Mouse (Mus musculus) layer of hippocampus, postnatal 36 days (tissue): Measurements from ENCODE around the gene Dbil5. TPM values are rescaled to one million over a fixed set of nuclear protein-coding genes. Genes with fewer than 3 reads are reported as not detected.

Experiments
- DNase-seq, 2 experiments: peaks; one replicate each; pipeline ENCODE4 v3.0.0; 2022
- total RNA-seq, 2 experiments: library from RNA; stranded (reverse); gene quantifications; 2 replicates each; pipeline ENCODE4 v1.2.3; 2021

Dbil5 gene
- total RNA-seq, 2 experiments from 2014 or later: 0.65 to 1.2 TPM

DNA sequence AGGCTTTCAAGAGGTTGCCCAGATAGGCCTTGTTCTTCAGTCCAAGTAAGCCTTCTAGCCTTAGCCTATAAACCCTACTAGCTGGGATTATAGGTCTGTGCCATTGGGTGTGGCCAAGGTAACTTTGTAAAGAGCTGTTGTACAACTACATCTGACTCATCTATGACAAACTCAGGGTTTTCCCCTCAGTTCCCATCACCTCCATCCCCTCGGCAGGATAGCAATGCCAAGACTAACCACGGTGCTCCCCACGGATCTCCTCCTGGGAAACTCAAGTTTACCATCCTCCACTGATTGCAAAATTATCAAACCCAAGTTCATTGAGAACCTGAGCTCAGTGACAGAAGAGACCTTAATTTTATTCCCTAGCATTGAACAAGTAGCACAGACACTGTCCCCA, 18.7 kb downstream of the Dbil5 start:
- no peak for DNase-seq

DNA sequence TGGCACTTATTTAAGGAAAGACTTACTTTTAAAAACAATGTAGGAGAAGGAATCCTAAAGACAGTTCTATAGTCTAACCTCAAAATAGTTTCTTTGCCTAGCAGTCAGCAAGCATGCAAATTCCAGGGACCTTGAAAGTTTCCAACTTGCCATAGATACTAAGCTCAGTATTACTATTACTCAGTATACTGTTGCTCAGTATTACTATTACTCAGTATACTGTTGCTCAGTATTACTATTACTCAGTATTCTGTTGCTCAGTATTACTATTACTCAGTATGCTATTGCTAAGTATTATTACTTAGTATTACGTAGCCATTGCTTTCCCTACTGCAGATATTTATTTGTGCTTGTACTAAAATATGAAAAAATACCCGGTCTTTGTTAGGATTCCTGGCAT, 22.3 kb downstream of the Dbil5 start:
- no peak for DNase-seq

DNA sequence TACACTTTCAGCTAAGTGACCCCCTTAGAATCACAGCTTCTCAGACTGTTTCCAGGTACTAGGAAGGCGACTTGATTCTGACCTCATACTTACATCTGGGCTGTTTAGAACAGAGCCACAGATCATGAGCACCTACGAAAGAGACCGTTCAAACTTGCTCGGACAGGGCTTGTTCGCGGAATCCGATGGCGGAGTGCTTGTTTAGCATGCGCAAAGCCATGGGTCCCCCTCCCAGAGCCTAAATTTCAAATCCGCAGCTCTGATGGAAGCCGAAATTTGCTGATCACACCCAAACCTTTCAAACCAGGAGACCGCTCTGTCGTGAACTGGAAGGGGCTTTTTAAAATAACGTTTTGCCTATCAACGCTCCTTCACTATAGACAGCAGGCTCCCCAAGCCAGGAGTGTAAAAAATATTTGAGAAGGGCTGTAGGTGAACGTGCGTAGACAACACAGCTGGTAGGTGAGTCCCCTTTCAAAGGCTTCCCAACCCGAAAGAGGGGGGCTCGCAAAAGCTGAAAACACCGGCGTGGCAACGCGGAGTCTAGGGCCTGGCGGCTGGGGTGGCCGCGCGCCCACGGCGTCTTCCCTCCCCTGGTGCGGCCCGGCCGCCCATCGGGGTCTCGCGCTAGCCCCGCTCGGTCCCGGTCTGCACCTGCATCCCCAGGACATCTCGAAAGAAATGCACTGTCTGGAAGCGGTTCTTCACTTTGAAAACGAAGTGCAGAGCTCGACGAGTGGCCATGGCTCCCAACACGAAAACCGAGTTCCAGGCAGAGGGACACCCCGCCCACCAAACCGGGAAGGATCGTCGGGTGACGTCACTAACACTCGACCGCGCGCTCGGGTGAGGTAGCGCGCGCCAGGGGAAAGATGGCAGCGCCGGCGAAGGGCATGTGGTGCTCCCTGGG, 25.7 kb downstream of the Dbil5 start, which contains the start of the genes Mrm3 and Glod4:
Gene Mrm3 (plus strand): TSS at position 815 of the 910 bp plus-strand sequence.
Gene Glod4 (minus strand): TSS at position 825 of the 910 bp plus-strand sequence.
- peak; percentile 91 to 94 for DNase-seq

DNA sequence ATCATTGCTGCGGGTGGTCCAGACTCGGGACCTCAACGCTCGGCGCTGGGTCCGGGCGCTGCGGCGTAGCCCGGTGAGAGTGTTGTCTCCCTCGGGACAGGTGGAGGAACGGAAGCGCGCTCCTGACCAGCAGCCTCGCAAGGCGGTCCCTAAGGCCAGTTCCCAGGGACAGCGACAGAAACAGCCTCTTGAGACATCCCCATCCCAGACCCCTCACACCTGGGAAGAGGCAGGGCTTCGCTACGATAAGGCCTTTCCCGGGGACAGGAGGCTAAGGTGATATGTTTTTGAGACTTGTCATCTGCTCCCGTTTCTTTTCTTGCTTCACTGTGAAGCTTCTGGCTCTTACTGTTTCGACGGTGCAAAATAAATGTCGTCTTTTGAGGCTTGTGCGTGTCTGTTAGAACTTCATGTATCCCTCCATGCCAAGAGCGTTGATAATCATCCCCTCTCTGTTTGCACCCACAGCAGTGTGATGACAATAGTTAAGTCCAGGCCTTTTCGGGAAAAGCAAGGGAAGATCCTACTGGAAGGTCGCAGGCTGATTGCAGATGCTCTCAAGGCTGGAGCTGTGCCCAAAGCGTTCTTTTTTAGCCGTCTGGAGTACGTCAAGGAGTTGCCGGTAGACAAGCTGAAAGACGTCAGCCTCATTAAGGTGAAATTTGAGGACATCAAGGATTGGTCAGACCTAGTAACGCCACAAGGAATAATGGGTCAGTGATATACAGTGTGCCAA, 26.6 kb downstream of the Dbil5 start:
- no peak for DNase-seq

DNA sequence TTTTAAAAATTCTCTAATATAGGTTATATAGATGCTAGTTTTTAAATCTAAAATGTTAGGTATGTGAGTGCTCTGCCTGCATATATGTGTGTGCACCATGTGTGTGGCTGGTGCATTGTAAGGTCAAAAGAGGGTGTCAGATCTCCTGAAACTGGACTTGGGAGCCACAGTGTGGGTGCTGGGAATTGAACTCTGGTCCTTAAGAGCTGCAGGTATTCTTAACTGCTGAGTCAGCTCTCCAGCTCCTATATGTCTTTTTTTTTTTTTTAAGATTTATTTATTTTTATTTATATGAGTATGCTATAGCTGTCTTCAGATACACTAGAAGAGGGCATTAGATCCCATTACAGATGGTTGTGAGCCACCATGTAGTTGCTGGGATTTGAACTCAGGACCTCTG, 29.0 kb downstream of the Dbil5 start:
- no peak for DNase-seq

DNA sequence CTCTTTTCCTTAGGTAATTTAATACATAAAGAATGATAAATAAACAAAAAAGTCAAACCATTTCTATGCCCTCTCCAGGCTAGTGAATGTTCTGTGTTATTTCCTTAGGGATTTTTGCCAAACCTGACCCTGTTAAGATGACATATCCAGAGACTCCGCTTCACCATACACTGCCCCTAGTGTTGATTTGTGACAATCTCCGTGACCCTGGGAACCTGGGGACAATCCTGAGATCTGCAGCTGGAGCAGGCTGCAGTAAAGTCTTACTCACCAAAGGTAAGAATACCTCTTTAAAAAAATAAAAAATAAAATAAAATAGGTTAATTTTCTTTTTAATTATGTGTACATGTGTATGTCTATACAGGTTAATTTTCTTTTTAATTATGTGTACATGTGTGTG, 29.8 kb downstream of the Dbil5 start:
- no peak for DNase-seq

DNA sequence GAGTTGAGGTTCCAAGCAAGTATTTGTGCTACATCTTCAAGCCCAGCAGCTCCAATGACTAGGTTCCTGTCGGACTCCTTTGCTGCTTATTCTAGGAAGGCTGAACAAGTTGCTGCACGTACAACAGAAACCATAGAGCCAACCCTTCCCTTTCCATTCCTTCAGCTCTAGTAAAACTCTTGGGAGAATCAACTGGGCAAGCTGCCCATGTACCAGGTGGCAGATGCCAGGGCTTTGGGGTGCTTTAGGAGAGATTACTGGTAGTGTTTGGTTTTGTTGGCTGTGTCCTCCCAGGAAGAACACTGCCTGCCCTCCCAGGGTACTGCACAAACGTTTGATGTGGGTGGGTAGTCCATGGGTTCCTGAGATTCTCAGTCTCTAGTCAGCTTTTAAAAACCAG, 34.6 kb downstream of the Dbil5 start:
- no peak for DNase-seq

DNA sequence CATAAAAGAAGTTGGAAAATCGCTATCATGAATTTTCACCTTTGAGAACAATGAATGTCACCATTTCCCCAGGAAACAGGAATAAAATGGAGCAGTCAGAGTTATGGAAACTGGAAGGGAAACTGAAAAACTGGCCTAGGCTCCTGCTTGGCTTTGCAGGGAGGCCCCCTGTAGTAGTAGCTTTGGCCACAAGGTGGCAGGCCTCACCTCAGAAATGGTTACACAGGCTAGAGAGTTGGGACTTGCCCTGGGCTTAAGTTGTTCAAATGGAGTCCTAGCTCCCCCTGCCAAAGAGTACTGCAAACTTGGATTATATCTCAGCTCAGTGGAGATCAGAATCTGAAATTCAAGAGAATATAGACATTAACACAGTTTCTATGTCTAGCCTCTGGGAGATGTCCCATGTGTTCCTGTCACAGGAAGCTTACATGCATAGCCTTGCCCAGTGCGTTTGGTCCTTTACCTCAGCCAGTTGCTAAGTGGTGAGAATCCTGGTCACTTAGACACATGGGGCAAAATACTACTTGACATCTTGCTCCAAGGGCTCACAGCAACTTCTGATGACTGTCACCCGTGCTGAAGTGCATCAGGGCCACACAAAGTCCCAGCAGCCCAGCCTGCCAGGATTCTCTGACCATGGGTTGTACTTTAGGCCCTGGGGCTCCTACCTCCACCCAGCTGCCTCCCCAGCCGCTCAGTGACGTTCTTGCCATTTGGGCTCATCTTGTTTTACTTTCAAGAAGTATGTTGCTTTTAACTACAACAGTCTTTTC, 35.9 kb downstream of the Dbil5 start:
- DNase-seq: peak; percentile 78 to 84

DNA sequence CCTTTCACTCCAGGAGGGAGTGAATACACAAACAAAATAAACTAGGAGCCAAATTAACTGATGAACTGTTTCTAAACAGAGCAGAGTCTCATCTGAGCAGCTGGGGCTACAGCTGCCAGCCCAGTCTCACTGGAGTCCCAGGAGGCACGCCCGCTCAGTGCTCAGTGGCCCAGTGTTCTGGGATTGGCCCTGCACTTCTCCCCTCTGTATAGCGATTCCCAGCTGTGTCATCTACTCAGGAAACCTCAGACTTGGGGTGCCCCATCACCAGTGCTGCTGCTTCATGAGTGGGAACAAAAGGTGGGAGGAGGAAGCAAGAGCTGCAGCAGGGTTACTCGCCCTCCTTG, 36.5 kb downstream of the Dbil5 start:
- no peak for DNase-seq

DNA sequence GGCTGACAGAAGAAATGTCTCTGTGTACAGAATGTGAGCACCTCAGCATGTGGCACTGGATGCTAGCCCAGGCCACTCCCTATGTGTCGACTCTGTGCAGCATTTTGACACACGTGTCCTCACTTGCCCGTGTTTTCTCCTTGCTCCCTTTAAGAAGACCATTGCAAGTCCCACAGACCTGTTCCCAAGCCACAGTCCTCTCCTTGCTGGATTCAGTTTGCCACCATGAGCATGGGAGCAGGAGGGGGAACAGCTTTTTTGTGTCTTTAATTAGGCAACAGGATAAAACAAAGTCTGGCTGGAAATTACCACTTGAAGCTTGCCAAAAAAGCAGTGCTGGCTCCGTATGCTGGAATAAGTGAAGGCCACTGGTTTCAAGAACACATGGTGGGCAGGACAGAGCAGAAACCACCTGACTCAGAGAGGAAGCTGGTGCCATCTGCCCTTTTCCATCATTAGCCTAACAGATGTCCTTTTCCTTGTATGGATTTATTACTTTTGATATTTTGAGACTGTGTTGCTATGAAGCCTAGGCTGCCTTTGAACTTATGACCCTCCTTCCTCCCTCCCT, 38.1 kb downstream of the Dbil5 start:
- peak; percentile 32 to 38 for DNase-seq

DNA sequence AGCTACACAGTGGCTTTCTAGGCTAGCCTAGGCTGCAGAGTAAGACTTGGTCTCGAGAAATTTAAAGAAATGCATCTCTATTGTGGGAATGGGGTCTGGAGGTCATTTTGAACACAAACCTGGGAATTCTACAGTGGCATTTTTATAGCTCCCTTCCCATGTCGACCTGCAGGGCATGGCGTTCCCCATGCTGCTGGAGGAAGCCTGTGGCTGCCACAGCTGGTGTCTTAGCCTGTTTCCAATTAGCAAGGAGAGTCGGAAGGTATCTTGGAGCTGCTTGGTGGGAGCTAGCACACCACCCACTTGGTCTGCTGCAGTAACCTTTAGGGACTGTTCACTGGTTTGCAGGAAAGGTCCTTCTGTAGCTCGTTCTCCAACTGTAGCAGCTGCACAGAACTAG, 38.7 kb downstream of the Dbil5 start:
- no peak for DNase-seq

DNA sequence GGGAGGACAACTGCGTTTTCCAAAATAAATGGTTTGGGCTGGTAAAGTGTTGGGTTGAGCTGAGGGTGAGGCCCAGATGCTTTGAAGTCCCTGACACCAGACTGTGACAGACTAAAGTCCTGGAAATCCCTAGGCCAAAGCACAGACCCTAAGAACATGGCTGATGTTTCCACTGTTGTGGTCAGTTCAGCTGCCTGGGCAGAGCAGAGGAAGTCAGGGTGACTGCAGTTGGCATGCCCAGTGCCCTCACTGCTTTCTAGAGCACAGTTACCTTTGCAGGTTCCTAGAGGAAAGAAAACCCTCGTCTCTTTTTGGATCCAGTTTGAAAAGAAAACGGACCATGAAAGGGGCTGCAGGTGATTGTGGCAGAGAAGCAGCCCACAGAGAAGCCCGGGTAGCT, 40.0 kb downstream of the Dbil5 start:
- DNase-seq: no peak

DNA sequence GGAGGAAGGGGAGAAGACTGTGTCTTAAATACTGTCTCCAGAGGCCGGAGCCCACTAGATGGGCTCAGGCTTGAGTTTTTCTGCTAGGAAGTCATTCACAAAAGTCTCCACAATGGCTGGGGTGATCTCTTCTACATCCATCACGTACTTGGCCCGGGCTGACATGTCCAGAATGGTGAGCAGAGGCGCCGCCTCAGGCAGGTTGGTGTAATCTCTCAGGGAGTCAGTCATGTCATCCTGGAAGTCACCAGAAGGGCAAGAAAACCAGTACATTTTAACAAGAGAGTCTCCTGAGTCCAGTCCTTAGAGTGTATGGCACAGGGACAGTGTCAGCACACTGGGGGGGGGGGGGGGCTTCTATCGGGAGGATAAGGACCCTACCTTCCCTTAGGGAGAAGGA, 41.1 kb downstream of the Dbil5 start:
- DNase-seq: no peak

DNA sequence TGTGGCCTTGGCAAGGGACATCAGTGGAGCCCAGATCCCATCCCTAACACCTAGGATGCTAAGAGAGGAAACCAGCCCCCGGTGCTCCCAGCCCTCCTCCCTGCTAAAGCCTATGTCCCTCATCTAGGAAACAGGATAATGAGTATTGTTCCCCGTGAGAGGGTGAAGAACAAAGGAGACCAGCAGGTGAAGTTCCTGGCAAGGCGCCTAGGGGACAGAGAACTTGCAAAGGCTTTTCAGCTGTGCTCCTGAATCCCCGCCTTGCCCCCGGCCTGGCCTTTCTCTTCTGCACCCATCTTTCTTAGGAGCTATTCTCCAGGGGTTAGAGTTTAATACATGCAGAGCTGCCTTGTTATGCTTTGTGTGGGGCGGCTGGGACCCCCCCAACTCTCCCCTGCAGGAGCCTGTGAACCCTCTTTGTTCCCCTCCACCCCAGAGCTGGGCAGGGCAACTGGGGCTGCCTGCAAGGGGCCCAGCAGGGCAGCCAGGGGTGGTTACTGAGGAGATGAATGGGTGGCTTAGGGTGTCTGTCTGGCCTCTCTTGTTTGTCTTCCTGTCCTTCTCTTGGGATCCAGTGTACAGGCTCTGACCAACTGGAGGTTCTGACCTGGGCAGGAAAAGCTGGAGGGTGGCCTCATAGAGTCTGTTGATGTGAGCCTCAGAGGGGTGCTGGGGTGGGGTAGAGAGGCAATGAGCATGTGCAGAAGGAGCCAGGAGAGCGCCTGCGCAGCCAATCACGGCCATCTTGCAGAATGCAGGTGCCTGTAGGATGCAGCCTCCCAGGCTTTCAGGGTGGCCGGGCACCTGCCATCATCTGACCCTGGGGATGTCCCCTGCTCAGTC, 43.0 kb downstream of the Dbil5 start:
- DNase-seq: no peak

DNA sequence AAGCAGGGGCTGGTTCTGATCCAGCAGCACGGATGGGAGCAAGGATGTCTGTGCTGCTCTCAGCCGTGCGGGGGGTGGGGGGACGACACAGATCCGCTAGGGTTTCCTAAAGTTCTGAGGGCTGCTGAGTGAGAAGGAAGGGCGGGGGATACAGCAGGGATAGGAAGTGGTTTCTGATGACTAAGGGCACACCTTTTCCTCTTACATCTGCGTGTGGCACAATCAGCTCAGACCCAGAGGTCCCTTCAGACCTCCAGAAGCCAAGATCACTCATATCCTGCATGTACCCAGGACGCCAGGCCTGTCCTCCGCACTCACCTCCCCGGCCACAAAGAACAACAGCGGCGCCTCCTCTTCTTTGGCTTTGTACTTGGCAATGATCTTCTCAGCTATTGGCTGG, 43.8 kb downstream of the Dbil5 start:
- no peak for DNase-seq

DNA sequence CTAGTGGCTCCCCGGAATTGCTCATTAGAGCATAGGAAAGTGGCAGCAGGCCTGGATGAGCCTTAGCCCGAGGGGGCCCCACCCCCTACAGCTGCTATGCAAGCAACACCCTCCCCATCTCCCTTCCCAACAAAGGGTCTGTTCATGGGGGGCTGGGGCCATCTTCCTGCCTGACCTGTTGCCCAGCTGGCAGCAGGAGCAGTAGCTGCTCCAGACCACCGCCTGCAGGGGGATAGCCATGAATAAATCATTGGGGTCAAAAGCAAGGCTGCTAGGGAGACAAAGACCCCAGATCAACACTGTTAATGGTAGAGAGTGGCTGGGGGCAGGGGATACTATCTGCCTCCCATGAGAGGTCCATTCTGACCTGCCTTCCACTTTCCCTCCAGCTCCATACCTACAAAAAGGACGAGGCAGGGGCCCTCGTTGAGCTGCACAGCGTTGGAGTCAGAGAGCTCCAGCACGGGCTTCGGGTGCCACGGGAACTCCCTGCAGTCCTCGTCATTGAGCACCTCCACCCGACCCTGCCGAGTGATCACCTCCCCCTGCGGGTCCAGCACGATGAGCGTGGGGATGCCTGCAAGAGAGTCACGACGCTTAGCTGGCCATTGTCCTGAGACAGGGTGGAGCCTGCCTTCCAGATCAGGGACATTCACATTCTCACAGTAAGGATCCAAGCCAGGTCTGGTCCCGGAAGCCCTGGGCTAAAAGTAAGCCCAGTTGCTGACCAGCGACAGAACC, 45.4 kb downstream of the Dbil5 start:
- no peak for DNase-seq

DNA sequence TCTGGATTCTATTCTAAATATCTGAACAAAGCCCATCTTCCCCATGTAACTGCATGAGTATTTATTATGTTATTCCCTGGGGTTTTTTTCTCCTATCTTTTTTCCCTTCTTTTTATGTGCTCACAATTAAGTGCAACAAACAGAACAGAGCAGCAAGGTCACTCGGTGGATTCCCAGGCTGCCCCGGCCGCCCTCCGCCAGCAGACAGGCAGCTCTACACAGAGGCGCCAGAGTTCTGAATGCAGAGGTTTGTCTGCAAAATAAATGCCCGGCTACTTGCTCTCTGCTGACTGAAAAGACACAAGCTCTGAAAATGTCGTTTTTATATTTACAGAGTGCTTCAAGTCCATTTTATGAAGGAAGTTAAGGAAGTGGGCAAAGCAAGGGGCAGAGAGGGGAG, 50.1 kb downstream of the Dbil5 start:
- DNase-seq: no peak

DNA sequence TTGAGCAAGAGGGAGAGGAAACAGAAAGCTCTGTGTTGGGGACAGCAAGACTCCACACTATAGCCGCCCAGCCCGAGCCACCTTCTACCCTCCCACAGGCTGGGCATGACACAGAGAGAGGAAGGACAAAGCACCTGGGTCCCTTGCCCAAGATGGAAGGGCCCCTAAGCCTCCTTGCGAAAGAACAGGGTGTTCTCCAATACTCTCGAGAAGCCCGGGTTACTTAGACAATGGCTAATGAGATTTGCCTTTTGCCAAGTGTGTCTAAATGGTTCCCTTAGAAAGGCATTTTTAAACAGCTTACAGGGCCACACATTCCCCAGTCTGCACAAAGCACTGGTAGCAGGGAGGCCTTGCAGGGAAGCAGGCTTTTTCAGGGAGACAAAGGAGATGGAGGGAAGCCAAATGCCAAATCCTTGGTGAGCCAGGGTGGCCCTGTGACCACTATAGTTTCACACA, 50.6 kb downstream of the Dbil5 start:
- DNase-seq: peak; percentile 34 to 38
